Mouse (Mus musculus) bone marrow macrophage, adult 2 months (primary cell): ENCODE data around the gene Rfx4.

Experiments used
- CTCF ChIP-seq: IDR thresholded peaks from 2 replicates; pipeline ENCODE4 v1.5.1; 2012; ENCODE audit warnings: low read depth, mild to moderate bottlenecking, low read length, moderate library complexity
- POLR2A ChIP-seq: IDR thresholded peaks from 2 replicates; pipeline ENCODE4 v1.6.1; 2012; ENCODE audit warnings: mild to moderate bottlenecking, low read depth, low read length, borderline replicate concordance

DNA sequence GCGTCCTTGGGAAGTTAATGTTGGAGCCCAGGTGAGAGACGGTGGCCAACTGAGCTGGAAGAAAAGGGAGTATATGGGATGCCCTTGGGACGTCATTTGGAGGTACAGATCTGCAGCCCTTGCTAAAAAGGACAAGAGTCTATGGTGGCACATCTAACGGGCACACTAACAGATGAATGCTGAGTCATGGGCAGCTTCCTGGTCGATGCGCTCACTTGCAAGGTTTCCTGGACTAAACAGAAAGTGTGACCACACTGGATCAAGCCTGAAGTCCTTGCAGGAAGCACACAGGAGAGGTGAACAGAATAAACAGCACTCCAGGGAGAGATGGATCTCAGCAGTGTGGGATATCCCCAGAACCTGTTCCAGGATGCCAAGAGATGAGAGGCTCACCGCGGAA lies 98.2 kb downstream of the Rfx4 start:
- TF ChIP-seq CTCF (no peak), POLR2A (no peak)
